Mouse (Mus musculus): ENCODE measurements around the gene Cop1.

Cop1 gene

DNA sequence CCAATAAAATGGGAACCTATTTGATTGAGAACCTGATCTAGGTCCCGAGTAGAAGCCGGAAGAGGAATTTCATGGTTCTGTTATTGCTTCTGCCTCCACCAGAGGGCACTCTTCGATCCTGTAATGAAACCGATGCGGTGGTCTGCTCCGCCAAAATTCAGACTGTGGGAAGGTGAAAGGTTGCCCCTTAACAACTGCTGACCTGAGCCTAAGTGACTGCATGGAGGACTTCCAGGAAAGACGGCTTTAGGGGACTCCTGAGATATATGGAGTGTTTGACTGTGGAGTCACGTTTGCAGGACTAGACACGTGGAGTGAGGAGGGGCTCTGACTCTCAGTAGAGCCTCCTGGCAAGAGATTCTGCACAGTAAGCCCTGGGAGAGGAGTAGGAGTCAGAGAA, 164.4 kb downstream of the Cop1 start:
- peaks cover 5% of the 10 kb centered on the region; the same call in 1 of the 2 replicates for H3K4me1 ChIP-seq (replicated peaks; ENCODE audit: low read depth, low read length)
- H3K9me3 ChIP-seq (ENCODE audit: low read length), result no peaks in the 10 kb centered on the region
- H3K36me3 ChIP-seq (ENCODE audit: insufficient read depth, low read length), result no peaks in the 10 kb centered on the region
- H3K27me3 ChIP-seq (ENCODE audit: insufficient read depth, low read length), result peaks cover 5% of the 10 kb centered on the region
- H3K4me3 ChIP-seq (replicated peaks; ENCODE audit: low read length), result no peak overlapping the region
- TF ChIP-seq CTCF (conservative IDR thresholded peaks at IDR 0.05; ENCODE audit: low read length) (peak; percentile 69), POU5F1 (IDR thresholded peaks at IDR 0.05; ENCODE audit: borderline replicate concordance, low read length) (no peak)
